Mouse (Mus musculus) liver, postnatal 0 days (tissue): ENCODE data around the gene Hs3st2.

Source experiments
- CTCF ChIP-seq: sonication (generic); IDR thresholded peaks from 2 replicates; pipeline ENCODE4 v1.5.1; 2016; ENCODE audit warnings: antibody characterized with exemption, low read depth
- EP300 ChIP-seq: IDR thresholded peaks from 2 replicates; pipeline ENCODE4 v1.6.1; 2016; ENCODE audit warnings: antibody characterized with exemption, low read depth, mild to moderate bottlenecking

GRCm38 (mm10) chr7:121500516-121500915, 108.9 kb downstream of the Hs3st2 start:
- TF ChIP-seq CTCF (no peak), EP300 (no peak)
